Mouse (Mus musculus) lung, postnatal 0 days (tissue): ENCODE measurements around the gene Shb. TPM values are rescaled to one million over a fixed set of nuclear protein-coding genes. Genes with fewer than 3 reads are reported as not detected.

Source experiments
- ATAC-seq: fragments of 200-750 bp; cut with Nextera tagmentation; 2 replicates; pipeline ENCODE4 v1.8.0; 2017; ENCODE audit warnings: moderate library complexity
- DNase-seq: peaks from one replicate; pipeline ENCODE4 v3.0.0-alpha.2; 2016; ENCODE audit warnings: low spot score
- H3K27ac ChIP-seq: fragments of 300-500 bp; sonication (generic); 2 replicates; pipeline ENCODE4 v1.5.1; 2014; ENCODE audit warnings: antibody characterized with exemption, mild to moderate bottlenecking, low read length, mixed read lengths
- H3K27me3 ChIP-seq: fragments of 300-500 bp; sonication (generic); replicated peaks from 2 replicates; pipeline ENCODE4 v1.6.1; 2014; ENCODE audit warnings: low read length, mixed read lengths; ENCODE audit not compliant: insufficient read depth
- H3K36me3 ChIP-seq: fragments of 300-500 bp; sonication (generic); 2 replicates; pipeline ENCODE4 v1.6.1; 2014; ENCODE audit warnings: low read length, mixed read lengths; ENCODE audit not compliant: insufficient read depth
- H3K4me1 ChIP-seq: fragments of 300-500 bp; sonication (generic); 2 replicates; pipeline ENCODE4 v1.6.1; 2014; ENCODE audit warnings: antibody characterized with exemption, low read depth, low read length, mixed read lengths; ENCODE audit not compliant: insufficient read depth
- H3K4me2 ChIP-seq: fragments of 300-500 bp; sonication (generic); replicated peaks from 2 replicates; pipeline ENCODE4 v1.6.1; 2014; ENCODE audit warnings: low read depth, mild to moderate bottlenecking, low read length, moderate library complexity, mixed read lengths
- H3K4me3 ChIP-seq: fragments of 300-500 bp; sonication (generic); 2 replicates; pipeline ENCODE4 v1.5.1; 2014; ENCODE audit warnings: low read depth, low read length
- H3K9ac ChIP-seq: fragments of 300-500 bp; sonication (generic); replicated peaks from 2 replicates; pipeline ENCODE4 v1.6.1; 2014; ENCODE audit warnings: low read depth, mild to moderate bottlenecking
- H3K9me3 ChIP-seq: fragments of 300-500 bp; sonication (generic); 2 replicates; pipeline ENCODE4 v1.6.1; 2016; ENCODE audit warnings: low read length, mixed read lengths
- CTCF ChIP-seq: IDR thresholded peaks from 2 replicates; pipeline ENCODE4 v1.5.1; 2016; ENCODE audit warnings: antibody characterized with exemption, mild to moderate bottlenecking
- EP300 ChIP-seq: IDR thresholded peaks from 2 replicates; pipeline ENCODE4 v1.6.1; 2016; ENCODE audit warnings: antibody characterized with exemption, mild to moderate bottlenecking, control low read depth
- WGBS: fragments of 180-500 bp; shearing (Covaris S2); extraction: QIAGEN DNeasy Blood & Tissue Kit; methylation state at CpG from one replicate; pipeline ENCODE4 v1.1.7; 2014; 5-methylcytosine and 5-hydroxymethylcytosine counted together
- polyA plus RNA-seq: library from polyadenylated mRNA; unstranded; fragments of >200 nt; fragmentation: Nextera tagmentation; extraction: Ambion mirVana; gene quantifications from 2 replicates; pipeline ENCODE4 v1.2.1, GENCODE M21; 2015

The Shb gene
- polyA plus RNA-seq, 1 experiment from 2014 or later, result 7.1 TPM

DNA sequence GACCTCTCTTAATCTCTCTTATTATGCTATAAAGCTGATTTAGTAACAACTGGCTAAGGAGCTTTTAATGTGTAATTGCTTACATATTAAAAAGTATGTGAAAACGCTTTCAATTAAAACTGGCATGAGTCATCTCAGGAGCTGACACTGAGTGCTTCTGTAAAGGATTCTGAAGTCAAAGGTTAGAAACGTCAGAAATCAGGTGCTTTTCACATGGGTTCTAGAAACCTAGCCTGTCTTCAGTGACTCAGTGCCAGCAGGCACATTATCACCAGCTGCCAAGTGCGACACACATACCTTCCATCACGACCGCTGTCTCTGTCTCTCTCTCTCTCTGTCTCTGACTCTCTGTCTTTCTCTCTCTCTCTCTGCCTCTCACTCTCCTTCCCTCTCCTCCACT, 47.2 kb downstream of the Shb start:
- no peaks in the 10 kb centered on the region for H3K27me3 ChIP-seq
- H3K36me3 ChIP-seq, result no peaks in the 10 kb centered on the region
- H3K4me2 ChIP-seq, result no peak overlapping the region
- no peak for DNase-seq
- ATAC-seq, result no peak
- peaks cover 33% of the 10 kb centered on the region for H3K4me1 ChIP-seq
- no peak for TF ChIP-seq CTCF
- H3K4me3 ChIP-seq, result no peak overlapping the region
- no peaks in the 10 kb centered on the region for H3K9me3 ChIP-seq
- H3K27ac ChIP-seq, result no peak overlapping the region
- H3K9ac ChIP-seq, result no peak overlapping the region
- WGBS, result 69% methylated on average over 5 of the region's 5 CpGs

DNA sequence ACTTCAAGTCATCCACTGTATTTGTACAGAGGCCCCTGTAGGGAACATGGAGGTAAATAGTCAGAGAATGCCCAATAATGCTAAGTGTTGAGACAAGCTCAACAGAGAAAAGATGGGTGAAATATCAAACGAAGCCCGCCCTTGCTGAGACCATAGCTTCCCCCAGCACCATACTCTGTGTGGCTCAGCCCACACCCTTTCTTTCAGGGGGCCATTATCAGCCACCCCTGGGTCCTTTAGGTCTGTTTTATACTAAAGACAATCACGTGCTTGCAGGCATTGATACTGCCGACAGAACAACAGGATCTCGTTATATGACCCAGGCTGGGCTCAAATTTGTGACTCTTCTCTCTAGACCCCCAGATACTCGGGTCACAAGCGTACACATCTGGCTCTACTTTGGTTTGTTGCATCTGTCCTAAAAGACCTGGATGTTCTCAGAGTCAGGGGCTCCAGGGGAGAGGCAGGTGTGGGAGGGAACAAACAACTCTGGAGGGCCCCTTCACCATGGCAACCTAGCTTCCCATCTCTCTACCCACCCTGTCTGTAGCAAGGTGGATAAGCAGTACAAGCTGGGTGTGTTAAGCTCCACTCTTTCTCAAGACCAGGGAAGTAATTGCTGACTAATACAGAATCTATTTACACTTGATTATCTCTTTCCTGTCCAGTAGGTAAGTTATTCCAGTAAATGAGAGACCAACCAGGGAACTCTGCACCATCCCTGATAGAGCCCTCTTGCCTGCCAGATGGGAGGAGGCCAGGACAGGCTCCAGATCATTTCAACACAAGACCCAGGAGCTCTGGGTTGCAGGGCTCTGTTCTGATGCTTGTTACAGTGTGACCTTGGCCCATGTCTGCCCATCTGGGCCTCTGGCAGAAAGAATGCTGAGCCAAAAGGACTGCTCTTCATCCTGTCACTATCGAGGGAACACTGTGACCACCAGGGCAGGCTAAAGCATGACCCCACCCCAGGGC, 48.7 kb downstream of the Shb start:
- Histone ChIP-seq H3K4me1 (peaks cover 21% of the 10 kb centered on the region), H3K9me3 (no peaks in the 10 kb centered on the region), H3K4me2 (no peak overlapping the region), H3K9ac (no peak overlapping the region), H3K27me3 (no peaks in the 10 kb centered on the region), H3K36me3 (no peaks in the 10 kb centered on the region), H3K4me3 (no peak overlapping the region), H3K27ac (no peak overlapping the region)
- no peak for ATAC-seq
- TF ChIP-seq EP300 (no peak), CTCF (no peak)
- 64% methylated on average over 8 of the region's 8 CpGs for WGBS
- no peak for DNase-seq

DNA sequence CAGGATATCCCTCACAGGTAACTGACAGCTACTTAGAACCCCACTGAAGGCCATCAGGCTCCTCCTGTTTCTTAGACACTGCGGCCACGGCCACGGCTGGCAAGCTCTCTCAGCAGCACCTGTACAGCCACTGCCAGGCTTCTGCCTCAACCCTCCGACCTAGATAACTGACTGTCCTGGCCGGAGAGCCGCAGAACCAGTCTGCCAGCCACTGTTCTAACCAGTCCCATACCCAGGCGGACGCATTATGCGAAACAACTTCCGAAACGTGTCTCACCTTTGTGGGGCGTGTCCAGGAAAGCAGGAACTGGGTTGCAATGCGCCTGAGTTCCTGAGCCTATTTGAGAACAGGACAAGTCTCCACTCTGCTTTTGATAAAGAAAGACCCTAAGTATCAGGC, 50.0 kb downstream of the Shb start:
- 64% methylated on average over 13 of the region's 13 CpGs for WGBS
- DNase-seq, result no peak
- no peak for ATAC-seq
- Histone ChIP-seq H3K9ac (no peak overlapping the region), H3K4me2 (no peak overlapping the region), H3K27me3 (no peaks in the 10 kb centered on the region), H3K4me3 (no peak overlapping the region), H3K36me3 (no peaks in the 10 kb centered on the region), H3K27ac (no peak overlapping the region), H3K4me1 (peaks cover 10% of the 10 kb centered on the region; the same call in 1 of the 2 replicates), H3K9me3 (no peaks in the 10 kb centered on the region)
- TF ChIP-seq EP300 (no peak), CTCF (no peak)

DNA sequence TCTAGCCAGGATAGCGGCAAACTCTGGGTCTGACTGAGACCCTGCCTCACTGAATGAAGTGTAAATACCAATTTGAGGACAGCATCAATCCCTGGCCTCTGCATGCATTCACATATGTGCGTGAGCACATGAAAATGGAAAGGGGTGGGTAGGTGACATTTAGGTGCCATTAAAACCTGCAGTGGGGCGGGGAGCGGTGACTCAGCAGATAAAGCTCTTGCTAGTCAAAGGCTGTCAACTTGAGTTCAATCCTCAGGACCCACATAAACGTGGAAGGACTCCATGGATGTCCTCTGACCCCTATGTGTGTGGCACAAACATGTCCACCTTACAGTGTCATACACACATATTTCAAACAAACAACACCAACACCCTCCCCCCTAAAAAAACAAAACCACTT, 50.8 kb downstream of the Shb start:
- Histone ChIP-seq H3K4me2 (no peak overlapping the region), H3K9ac (no peak overlapping the region), H3K9me3 (no peaks in the 10 kb centered on the region), H3K4me3 (no peak overlapping the region), H3K4me1 (peaks cover 9% of the 10 kb centered on the region; the same call in 1 of the 2 replicates), H3K27ac (no peak overlapping the region), H3K36me3 (no peaks in the 10 kb centered on the region), H3K27me3 (no peaks in the 10 kb centered on the region)
- DNase-seq, result no peak
- TF ChIP-seq EP300 (no peak), CTCF (no peak)
- ATAC-seq, result no peak
- 75% methylated on average over 5 of the region's 5 CpGs for WGBS

DNA sequence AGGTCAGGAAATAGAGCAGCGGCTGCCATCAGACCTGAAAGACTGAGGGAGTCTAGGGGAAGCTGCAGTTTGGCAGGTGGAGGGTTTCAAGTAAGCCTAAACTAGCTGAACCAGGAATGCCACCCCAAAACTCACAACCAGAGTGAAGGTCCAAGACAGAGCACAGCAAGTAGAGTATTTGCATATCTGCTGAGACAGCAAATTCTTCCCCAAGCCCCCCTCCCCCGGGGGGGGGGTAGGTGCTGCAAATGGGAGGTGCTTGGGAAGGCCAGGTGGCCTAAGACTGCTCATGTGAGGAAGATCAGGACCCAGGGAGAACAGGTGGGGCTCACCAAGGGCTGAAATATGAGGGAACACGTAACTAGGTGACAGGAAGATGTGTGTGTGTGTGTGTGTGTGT, 51.7 kb downstream of the Shb start:
- no peak overlapping the region for H3K4me2 ChIP-seq
- no peak overlapping the region for H3K27ac ChIP-seq
- DNase-seq (no peak), ATAC-seq (no peak)
- no peak for TF ChIP-seq CTCF
- no peak for TF ChIP-seq EP300
- H3K36me3 ChIP-seq, result no peaks in the 10 kb centered on the region
- no peak overlapping the region for H3K9ac ChIP-seq
- H3K4me1 ChIP-seq, result peaks cover 9% of the 10 kb centered on the region; the same call in 1 of the 2 replicates
- no peak overlapping the region for H3K4me3 ChIP-seq
- 47% methylated on average over 3 of the region's 3 CpGs for WGBS
- no peaks in the 10 kb centered on the region for H3K27me3 ChIP-seq
- no peaks in the 10 kb centered on the region for H3K9me3 ChIP-seq

DNA sequence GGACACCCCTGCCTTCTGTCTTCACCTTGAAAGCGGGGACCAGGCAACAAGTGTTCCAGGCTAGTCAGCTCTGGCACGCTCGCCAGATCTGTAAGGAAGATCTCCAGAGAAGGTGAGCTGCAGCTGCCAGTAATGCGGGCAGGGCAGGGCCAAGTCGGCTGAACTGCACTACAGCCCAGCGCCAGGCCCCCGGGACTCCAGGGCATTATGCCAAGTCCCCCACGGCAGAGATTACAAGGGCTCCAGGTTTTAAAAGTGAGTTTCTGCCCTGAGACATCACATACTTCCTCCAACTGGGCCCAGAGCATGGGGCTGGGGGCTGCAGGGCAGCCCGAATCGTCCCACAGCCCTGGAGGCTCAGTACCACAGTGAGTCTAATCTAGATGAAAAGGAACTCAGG, 52.8 kb downstream of the Shb start:
- peaks cover 13% of the 10 kb centered on the region; the same call in 1 of the 2 replicates for H3K4me1 ChIP-seq
- no peak for TF ChIP-seq EP300
- TF ChIP-seq CTCF, result no peak
- no peak overlapping the region for H3K9ac ChIP-seq
- H3K36me3 ChIP-seq, result no peaks in the 10 kb centered on the region
- DNase-seq (no peak), ATAC-seq (no peak)
- WGBS, result 47% methylated on average over 10 of the region's 10 CpGs
- no peaks in the 10 kb centered on the region for H3K27me3 ChIP-seq
- H3K27ac ChIP-seq, result no peak overlapping the region
- no peaks in the 10 kb centered on the region for H3K9me3 ChIP-seq
- H3K4me3 ChIP-seq, result no peak overlapping the region
- H3K4me2 ChIP-seq, result no peak overlapping the region
